Mouse (Mus musculus) olfactory bulb, adult 2 months (tissue): Measurements from ENCODE around the gene Pde8b.

Experiments
- CTCF ChIP-seq: fragments of 200-500 bp; IDR thresholded peaks from 2 replicates; pipeline ENCODE4 v1.5.1; 2012; ENCODE audit warnings: low read depth, mild to moderate bottlenecking, low read length, moderate library complexity; ENCODE audit not compliant: insufficient read depth
- POLR2A ChIP-seq: fragments of 200-500 bp; IDR thresholded peaks from 2 replicates; pipeline ENCODE4 v1.6.1; 2012; ENCODE audit warnings: mild to moderate bottlenecking, low read depth, low read length, moderate library complexity; ENCODE audit not compliant: insufficient read depth

DNA sequence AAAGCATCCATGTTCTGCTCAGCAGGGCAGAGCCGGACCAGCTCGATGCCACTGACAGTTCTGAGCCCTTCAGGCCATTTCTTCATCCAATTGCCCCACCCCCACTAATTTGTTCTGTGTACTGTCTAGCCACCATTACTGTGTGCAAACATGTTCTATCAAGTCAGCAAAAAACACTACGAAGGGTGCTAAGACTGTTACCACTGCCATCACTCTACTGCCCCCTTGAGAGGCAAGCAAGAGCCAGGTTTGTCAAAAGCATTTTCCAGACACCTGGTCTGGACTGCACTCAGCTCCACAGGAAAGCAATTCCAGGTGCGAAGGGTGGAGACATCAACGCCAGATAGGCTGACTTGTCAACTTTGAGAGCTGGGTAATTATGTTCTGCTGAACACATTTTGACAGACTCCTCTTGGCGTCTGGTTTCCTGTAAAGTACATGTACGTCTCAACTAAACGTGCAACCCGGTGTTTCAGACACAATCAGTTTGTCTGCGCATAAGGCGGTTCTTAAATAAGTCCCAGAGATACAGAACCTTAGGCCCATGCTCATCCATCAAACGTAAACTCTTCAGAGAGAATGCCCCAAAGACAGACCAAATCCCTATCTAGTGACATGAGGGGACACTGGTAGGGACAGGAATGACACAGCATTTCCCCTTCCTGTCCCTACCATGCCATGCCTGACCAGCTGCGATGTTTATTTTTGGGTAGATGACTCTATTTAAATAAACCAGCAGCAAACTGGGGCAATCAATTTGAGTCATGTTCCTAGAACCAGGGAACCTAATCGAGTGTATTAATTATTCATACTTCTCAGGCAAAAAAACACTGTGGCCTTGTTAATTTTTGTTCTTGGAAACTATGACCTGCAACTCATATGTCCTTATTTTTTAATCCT lies 158.3 kb downstream of the Pde8b start:
- TF ChIP-seq POLR2A (no peak), CTCF (no peak)
